Mouse (Mus musculus): ENCODE measurements at regions not wholly inside any gene's neighbourhood (a gene's known extent, or its start where the extent isn't known, plus 50 kb on each side); places are given as distances from the start of the nearest gene placed in this dataset.

DNA sequence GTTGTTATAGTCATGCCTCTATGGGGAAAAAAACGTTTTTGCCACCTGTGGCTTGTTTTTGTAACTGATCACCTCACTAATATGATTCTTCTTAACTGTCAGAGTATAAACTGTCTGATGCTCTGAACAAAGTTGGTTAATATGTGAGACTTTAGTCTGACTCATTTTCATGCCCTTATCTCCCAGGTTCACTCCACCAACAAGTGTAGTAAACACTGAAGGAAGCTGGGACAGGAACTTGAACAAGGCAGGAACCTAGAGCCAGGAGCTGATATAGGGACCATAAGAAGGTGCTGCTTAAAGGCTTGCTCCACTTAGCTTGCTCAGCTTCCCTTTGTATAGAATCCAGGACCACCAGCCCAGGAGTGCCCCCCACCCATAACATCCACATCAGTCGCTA, 124.0 kb upstream of the Itga4 start:
- in situ Hi-C loops (cut with MboI, MseI): no loop called here

- in situ Hi-C loops (cut with MboI, MseI): no loop called here
These were observed 123.3 kb upstream of the Itga4 start for GRCm38 (mm10) chr2:79131743-79132517.

GRCm38 (mm10) chr2:79132518-79132845, 122.7 kb upstream of the Itga4 start:
- in situ Hi-C loops (cut with MboI, MseI): no loop called here

DNA sequence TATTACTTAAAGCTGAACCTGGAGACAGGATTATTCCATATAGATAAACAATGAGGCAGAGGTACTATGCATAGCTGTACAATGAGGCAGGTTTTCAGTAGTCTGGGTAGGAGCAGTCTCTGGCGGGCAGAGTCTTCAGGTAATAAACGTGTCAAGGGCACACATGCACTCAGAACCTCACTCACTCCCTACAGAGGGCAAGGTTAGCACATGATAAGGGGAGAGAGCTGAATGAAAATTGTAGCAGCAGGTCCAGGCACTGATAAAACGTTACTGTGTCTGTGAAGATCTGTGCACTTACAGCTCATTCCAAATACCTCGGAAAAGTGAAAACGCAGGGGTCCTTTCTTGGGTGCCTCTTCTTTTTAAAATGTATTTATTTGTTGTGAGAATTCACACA, 120.9 kb upstream of the Itga4 start:
- in situ Hi-C loops (cut with MboI, MseI): no loop called here

DNA sequence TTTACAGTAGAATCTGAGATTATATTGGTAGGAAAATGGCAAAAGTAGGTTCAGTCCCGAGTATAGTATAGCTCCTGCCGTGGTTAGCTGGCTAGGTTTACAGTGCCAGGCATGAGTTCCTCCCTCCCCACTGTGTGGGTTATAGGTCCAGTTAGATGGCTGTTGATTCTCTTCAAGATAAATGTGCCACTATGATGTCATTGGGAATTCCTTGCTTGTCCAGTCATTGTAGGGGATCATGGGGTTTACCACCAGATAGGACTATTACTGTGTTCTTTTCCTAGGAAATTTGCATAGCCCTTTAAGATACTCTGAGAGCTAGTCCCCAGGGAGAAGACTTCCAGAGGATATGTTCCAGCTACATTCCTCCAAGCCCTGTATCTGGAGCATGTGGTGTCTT, 119.2 kb upstream of the Itga4 start:
- in situ Hi-C loops (cut with MboI, MseI): no loop called here

GRCm38 (mm10) chr2:79136619-79137458, 118.4 kb upstream of the Itga4 start:
- in situ Hi-C loops (cut with MboI, MseI): no loop called here

DNA sequence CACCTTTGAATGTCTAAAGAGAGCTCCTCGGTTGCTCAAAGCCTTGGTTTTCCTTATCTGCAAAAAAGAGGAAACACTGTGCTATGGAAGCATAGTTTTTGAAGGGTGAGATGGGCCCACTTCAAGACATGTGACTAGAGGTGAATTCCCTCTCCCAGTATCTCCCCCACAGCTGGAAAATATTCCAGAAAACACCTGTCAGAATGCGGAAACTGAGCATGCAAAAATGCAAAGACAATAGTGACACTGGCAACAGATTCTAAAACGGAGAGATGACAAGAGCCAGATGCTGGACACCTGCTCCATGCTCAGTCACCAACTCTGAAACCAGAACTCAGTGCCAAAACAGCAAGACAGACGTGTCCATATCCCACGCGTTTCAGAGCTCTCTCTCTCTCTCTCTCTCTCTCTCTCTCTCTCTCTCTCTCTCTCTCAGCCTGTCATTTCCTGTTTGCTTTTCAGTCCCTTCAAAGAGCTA, 117.5 kb upstream of the Itga4 start:
- in situ Hi-C loops (cut with MboI, MseI): no loop called here

- in situ Hi-C loops (cut with MboI, MseI): no loop called here
These were observed 116.7 kb upstream of the Itga4 start for GRCm38 (mm10) chr2:79138368-79139109.

GRCm38 (mm10) chr2:79141961-79142360, 113.3 kb upstream of the Itga4 start:
- in situ Hi-C loops (cut with MboI, MseI): no loop called here

- in situ Hi-C loops (cut with MboI, MseI): no loop called here
These were observed 112.0 kb upstream of the Itga4 start for GRCm38 (mm10) chr2:79143196-79143595.

DNA sequence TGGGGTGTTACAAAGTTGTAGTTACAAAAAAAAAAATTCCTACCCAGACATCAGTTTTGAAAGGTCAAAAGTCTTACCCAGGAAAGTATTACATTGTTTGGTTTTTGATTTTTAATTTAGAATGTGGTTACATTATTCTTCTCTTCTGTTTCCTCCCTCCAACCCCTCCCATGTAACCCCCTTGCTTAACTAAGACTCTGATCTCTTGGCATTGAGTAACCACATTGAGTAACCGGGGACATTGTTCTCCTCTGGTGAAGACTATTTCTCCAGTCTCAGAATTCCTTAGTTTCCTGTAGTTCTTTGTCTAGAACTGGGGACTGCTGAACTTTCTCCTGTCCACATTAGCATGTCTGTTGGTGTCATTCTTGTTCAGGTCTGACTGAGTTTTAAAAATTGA, 109.3 kb upstream of the Itga4 start:
- in situ Hi-C loops (cut with MboI, MseI): no loop called here

- in situ Hi-C loops (cut with MboI, MseI): no loop called here
These were observed 108.7 kb upstream of the Itga4 start for GRCm38 (mm10) chr2:79146563-79146962.

GRCm38 (mm10) chr2:79149012-79149698, 106.1 kb upstream of the Itga4 start:
- in situ Hi-C loops (cut with MboI, MseI): no loop called here

GRCm38 (mm10) chr2:79151610-79152009, 103.6 kb upstream of the Itga4 start:
- in situ Hi-C loops (cut with MboI, MseI): no loop called here

DNA sequence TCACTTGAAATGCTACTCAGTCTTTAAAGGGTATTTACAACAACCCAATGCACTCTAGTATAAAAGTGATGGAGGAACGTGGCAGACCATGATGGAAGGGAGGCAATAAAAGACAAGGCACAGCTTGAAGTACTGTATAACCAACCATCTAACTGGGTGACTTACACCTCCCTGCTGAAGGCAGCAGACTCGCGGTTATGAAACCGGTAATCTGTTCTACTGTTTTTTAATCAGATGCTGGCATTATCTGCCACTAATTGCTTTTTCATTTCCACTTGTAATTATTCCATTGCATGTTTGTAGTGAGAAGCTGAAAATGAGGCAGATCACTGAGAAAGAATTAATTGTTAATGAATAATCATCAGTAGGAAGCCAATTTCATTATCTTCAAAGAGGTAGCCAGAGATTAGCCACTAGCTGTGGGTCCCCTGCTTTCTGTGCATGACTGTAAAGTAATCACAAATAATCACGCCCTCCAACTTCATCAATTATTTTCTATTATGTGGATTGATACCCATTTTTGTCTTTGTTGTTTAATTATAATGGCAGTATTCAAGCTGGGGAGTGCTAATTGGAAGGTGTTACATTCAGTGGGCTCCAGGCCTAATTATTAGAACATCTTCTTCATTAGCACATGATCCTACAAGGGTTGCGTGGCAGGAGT, 103.1 kb upstream of the Itga4 start:
- in situ Hi-C loops (cut with MboI, MseI): no loop called here

DNA sequence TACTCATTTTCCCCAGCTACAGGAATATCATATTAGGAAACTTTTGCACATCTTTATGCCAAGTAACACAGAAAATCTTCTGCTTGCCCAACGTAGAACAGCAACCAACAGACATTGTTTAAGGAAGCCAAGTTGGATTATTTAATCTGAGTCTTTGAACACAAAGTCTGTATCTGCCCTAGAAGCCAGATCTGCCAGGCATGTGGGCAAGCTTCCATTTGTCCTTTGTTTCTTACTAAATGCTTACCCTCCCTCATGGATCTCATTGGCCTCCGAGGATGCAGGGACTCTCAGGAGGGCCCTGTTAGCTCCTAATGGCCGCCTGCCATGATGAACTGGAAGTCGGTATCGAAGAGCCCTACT, 102.5 kb upstream of the Itga4 start:
- in situ Hi-C loops (cut with MboI, MseI): no loop called here

GRCm38 (mm10) chr2:79153070-79153469, 102.2 kb upstream of the Itga4 start:
- in situ Hi-C loops (cut with MboI, MseI): no loop called here

DNA sequence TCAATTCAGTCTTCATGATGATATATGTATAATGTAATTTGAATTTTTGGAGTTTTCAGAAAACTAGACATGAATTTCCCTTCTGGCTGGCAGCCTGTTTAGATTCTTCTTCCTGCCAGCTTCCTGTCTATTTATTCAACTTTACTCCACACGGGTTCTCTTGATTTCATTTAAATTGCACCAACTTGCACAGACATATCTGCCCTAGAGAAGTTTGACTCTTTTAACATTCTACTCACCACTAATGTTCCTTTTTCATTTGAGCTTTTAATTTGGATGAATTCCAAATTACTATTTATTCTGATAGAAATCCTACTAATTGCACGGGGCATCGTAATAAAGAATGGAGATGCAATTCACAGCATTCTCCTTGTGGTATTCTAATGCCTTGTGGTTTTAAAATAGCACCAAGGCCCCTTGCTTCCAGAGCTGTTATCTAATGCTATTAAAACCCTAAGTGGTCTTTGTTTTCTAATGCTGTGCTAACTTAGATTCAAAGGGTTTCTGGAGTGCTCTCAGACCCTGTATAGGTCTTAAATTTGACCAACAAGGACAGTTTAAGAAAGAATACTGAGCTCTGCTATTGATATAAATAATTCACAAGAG, 96.7 kb upstream of the Itga4 start:
- in situ Hi-C loops (cut with MboI, MseI): no loop called here

DNA sequence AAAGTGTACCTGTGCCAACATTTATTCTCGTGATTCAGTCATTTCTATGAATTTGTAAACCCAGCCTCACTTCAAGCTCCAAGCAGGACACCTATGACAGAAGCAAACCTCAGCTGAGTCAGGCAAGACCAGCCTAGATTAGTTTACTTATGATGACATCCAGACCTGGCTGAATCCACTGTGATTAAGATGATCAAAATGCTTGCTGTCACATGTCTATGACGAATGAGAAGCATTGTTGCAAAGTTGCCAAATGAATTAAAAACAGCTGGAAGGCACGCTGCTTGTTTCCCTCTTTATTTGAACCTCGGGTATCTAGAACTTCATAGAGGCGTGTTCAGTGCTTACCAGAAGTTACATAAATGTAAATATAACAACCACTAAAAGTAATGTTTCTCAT, 95.9 kb upstream of the Itga4 start:
- in situ Hi-C loops (cut with MboI, MseI): no loop called here

DNA sequence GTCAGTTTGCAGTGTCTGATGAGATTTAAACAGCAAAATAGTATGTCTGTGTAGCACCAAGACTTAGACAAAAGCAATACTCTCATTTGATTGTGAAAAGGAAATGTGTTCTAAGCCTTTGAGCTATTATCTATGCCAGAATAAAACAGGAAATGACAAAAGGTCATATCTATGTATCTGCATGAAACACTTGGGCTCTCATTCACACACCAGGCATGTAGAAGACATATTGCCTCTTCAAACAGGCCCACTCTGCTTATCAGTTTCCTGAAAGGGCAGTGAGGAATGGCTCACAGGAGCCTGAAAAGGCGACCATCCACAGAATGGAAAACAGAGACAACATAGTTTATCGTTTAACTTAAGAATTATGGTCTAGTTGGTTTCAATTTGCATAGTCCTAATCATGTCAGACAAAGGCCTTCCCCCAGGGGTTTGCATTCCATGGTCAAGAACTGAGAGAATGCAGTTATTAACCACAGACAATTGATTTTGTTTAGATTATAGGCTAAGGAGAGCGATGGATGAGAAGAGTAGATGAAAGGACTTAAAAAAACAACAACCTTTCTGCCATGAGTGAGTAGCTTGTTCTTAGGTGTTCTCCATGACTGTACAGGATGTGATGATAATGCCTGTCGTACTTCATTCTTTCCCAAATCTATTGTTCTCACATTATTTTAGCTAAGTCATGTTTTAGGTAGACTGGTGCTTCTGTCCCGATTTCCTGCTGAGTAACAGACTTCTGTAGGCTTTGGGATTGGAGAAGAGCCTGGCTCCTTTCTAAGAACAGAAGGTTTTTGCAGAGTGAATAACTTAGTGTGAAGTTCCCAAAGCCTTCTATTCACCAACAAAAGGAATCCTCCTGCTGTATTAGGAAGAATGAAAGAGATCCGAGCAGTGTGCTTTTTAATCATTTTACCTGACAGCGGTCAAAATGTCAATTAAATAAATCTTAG, 82.0 kb upstream of the Itga4 start:
- in situ Hi-C loops (cut with MboI, MseI): no loop called here
